Mouse (Mus musculus): ENCODE results near the gene Kitl. TPM values are rescaled to one million over a fixed set of nuclear protein-coding genes. Genes with fewer than 3 reads are reported as not detected.

Kitl gene
- polyA plus RNA-seq, 1 experiment from 2014 or later: 15.8 TPM

DNA sequence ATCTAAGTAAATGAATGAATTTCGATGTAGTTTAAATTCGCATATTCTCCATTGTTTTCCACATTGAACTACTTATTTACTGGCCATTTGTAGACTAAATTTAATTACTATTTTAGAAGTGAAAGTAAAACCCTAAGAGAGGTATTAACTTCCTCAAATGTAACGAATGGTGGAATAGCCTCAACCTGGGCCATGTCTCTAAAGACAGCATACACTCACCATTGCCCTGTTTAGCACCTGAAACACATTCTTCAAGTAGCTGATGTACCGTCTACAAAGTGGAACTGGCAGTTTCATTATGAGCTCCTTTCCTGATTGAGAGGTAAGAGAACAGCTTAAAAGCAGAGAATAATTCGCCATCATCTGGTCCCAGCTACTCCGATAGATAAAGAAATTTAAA, 132.7 kb downstream of the Kitl start:
- no peaks in the 10 kb centered on the region for H3K27me3 ChIP-seq
- 93% methylated on average over 6 of the region's 6 CpGs for WGBS

More for the DNA sequence above, 132.7 kb downstream of the Kitl start:
- Histone ChIP-seq H3K4me2 (no peak overlapping the region), H3K27ac (no peak overlapping the region), H3K9me3 (no peaks in the 10 kb centered on the region), H3K9ac (no peak overlapping the region), H3K36me3 (replicated peaks) (no peaks in the 10 kb centered on the region), H3K4me3 (replicated peaks) (no peak overlapping the region), H3K4me1 (no peaks in the 10 kb centered on the region)
- no peak for ATAC-seq (ENCODE audit: low FRiP score)

Small RNA genes within 50 kb of the gene (microRNA-seq; reads per million reads assigned to microRNA genes)
- gene Gm22918 (not detected), gene Gm25287 (not detected)

All from forebrain, embryonic 12.5 days (tissue).